Mouse (Mus musculus): ENCODE measurements at regions not wholly inside any gene's neighbourhood (a gene's known extent, or its start where the extent isn't known, plus 50 kb on each side); places are given as distances from the start of the nearest gene placed in this dataset.
"Not testable (repeated sequence)": the region's sequence is repeated elsewhere in the genome, so short reads cannot be mapped to it uniquely, and the experiment has no call there.

DNA sequence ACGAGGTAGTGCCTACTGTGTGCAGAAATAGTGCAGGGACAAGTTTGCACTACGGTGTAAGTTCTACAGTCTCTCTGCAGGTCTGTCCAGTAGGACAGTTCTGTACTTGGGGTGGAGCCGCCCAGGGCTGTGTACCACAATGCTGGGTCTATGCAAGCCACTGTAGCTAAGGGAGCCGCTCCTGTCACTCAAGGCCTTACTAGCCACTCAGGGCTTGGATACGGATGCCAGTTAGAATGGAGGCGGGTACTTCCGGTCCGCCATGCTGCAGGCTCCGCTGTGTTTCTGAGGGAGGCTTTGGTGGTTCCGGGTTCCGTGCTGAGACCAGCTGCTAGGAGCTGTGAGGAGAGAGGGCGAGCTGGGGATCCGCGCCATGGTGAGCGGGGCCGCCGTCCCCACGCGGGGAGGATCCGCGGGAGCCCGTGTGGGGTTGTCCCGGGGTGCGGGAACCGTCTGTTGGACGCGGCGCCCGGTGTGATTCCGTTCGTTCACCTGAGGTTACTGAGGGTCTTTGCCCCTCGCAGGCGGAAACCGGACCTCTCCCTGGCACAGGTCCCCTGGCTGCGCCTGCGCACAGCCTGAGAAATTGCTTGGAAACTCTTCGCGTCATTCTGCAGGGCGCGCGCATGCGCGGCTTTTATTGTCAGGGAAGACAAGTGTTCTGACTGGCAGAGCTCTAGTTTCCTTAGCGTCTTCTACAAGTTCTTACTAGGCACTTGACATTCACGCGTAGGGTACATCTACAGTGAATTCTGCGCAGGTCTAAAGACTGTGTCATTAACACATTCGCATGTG is 51.0 kb upstream of the Zfp873 start:
- TF ChIP-seq MYOG (IDR thresholded peaks at IDR 0.05; ENCODE audit: control insufficient read depth, extremely low read depth, insufficient read length); CTCF (IDR thresholded peaks at IDR 0.05; ENCODE audit: control insufficient read depth, insufficient read depth, insufficient read length); MAX (IDR thresholded peaks at IDR 0.05); USF1 (IDR thresholded peaks at IDR 0.05; ENCODE audit: low read depth); MYOD1 (IDR thresholded peaks at IDR 0.05; ENCODE audit: control insufficient read depth, insufficient read length, low read depth); CEBPB (IDR thresholded peaks at IDR 0.05; ENCODE audit: low read depth): not testable (repeated sequence)
